Mouse (Mus musculus) neural tube, embryonic 11.5 days (tissue): ENCODE data around the gene Phb. TPM values are rescaled to one million over a fixed set of nuclear protein-coding genes. Genes with fewer than 3 reads are reported as not detected.

Experiments
- ATAC-seq: fragments of 200-750 bp; cut with Nextera tagmentation; 2 replicates; pipeline ENCODE4 v1.8.0; 2017; ENCODE audit warnings: moderate number of reproducible peaks, mild to moderate bottlenecking, moderate TSS enrichment, moderate library complexity; ENCODE audit not compliant: insufficient read depth, low FRiP score, low TSS enrichment
- DNase-seq: peaks from one replicate; pipeline ENCODE4 v3.0.0-alpha.2; 2015; ENCODE audit warnings: low spot score
- H3K27ac ChIP-seq: fragments of 300-500 bp; sonication (generic); 2 replicates; pipeline ENCODE4 v1.5.1; 2014; ENCODE audit warnings: low read depth, mild to moderate bottlenecking, low read length
- H3K27me3 ChIP-seq: fragments of 300-500 bp; sonication (generic); 2 replicates; pipeline ENCODE4 v1.6.1; 2014; ENCODE audit warnings: mild to moderate bottlenecking, low read length, mixed read lengths; ENCODE audit not compliant: control insufficient read depth, insufficient read depth
- H3K36me3 ChIP-seq: fragments of 300-500 bp; sonication (generic); 2 replicates; pipeline ENCODE4 v1.6.1; 2014; ENCODE audit warnings: mild to moderate bottlenecking, low read length, moderate library complexity, mixed read lengths; ENCODE audit not compliant: control insufficient read depth, insufficient read depth
- H3K4me1 ChIP-seq: fragments of 300-500 bp; sonication (generic); 2 replicates; pipeline ENCODE4 v1.6.1; 2014; ENCODE audit warnings: low read length, mixed read lengths; ENCODE audit not compliant: control insufficient read depth, insufficient read depth
- H3K4me2 ChIP-seq: fragments of 300-500 bp; sonication (generic); 2 replicates; pipeline ENCODE4 v1.6.1; 2014; ENCODE audit warnings: low read depth, mild to moderate bottlenecking, moderate library complexity
- H3K4me3 ChIP-seq: fragments of 300-500 bp; sonication (generic); 2 replicates; pipeline ENCODE4 v1.5.1; 2014; ENCODE audit warnings: low read depth, low read length
- H3K9ac ChIP-seq: fragments of 300-500 bp; sonication (generic); 2 replicates; pipeline ENCODE4 v1.6.1; 2014; ENCODE audit warnings: mild to moderate bottlenecking, low read length
- H3K9me3 ChIP-seq: fragments of 300-500 bp; sonication (generic); 2 replicates; pipeline ENCODE4 v1.6.1; 2016; ENCODE audit warnings: low read length; ENCODE audit not compliant: control insufficient read depth
- WGBS: fragments of 180-500 bp; shearing (Covaris S2); extraction: QIAGEN DNeasy Blood & Tissue Kit; methylation state at CpG from one replicate; pipeline ENCODE4 v1.1.7; 2014; 5-methylcytosine and 5-hydroxymethylcytosine counted together
- polyA plus RNA-seq: library from polyadenylated mRNA; unstranded; fragments of >200 nt; fragmentation: Nextera tagmentation; extraction: Ambion mirVana; gene quantifications from 2 replicates; pipeline ENCODE4 v1.2.1, GENCODE M21; 2014

Gene Phb
- polyA plus RNA-seq, 1 experiment from 2014 or later, result 230 TPM

- Histone ChIP-seq H3K4me1 (no peaks in the 10 kb centered on the region), H3K4me2 (no peak overlapping the region), H3K27me3 (no peaks in the 10 kb centered on the region), H3K9ac (no peak overlapping the region), H3K27ac (no peak overlapping the region), H3K9me3 (no peaks in the 10 kb centered on the region), H3K36me3 (no peaks in the 10 kb centered on the region), H3K4me3 (no peak overlapping the region)
- 81% methylated on average over 6 of the region's 6 CpGs for WGBS
- DNase-seq (no peak), ATAC-seq (no peak)
Measured at GRCm38 (mm10) chr11:95688515-95688914, 21.8 kb downstream of the Phb start.

DNA sequence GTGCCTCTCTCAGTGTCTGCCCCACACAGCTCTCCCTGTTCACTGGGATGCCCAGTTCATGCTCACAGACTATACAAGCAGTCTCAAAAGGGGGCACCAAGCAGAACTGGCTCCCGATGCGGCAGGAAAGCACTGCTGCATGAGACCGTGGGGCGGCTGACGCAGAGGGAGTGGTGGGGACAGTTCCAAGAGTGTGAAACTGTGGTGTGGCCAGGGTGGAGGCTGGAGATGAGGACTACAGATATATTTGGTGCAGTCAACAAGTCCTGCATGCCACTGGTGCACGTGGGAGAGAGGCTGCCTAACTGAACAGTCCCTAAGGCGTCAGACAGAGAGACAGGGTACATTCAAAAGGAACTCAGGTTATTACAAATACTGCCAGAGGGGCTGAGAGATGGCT lies 22.2 kb downstream of the Phb start:
- 79% methylated on average over 7 of the region's 7 CpGs for WGBS
- Histone ChIP-seq H3K27me3 (no peaks in the 10 kb centered on the region), H3K4me3 (no peak overlapping the region), H3K9ac (no peak overlapping the region), H3K4me2 (no peak overlapping the region), H3K36me3 (no peaks in the 10 kb centered on the region), H3K4me1 (no peaks in the 10 kb centered on the region), H3K27ac (no peak overlapping the region), H3K9me3 (no peaks in the 10 kb centered on the region)
- ATAC-seq (no peak), DNase-seq (no peak)

- DNase-seq (no peak), ATAC-seq (no peak)
- 91% methylated on average over 3 of the region's 3 CpGs for WGBS
- Histone ChIP-seq H3K36me3 (no peaks in the 10 kb centered on the region), H3K27ac (no peak overlapping the region), H3K27me3 (no peaks in the 10 kb centered on the region), H3K4me1 (no peaks in the 10 kb centered on the region), H3K9me3 (no peaks in the 10 kb centered on the region), H3K4me2 (no peak overlapping the region), H3K9ac (no peak overlapping the region), H3K4me3 (no peak overlapping the region)
Measured at GRCm38 (mm10) chr11:95689544-95689943, 22.8 kb downstream of the Phb start.

- no peak overlapping the region for H3K4me3 ChIP-seq
- H3K4me2 ChIP-seq, result no peak overlapping the region
- ATAC-seq, result no peak
- no peak overlapping the region for H3K9ac ChIP-seq
- WGBS, result 85% methylated on average over 5 of the region's 5 CpGs
- no peak for DNase-seq
- no peaks in the 10 kb centered on the region for H3K9me3 ChIP-seq
- no peak overlapping the region for H3K27ac ChIP-seq
- no peaks in the 10 kb centered on the region for H3K36me3 ChIP-seq
- H3K27me3 ChIP-seq, result no peaks in the 10 kb centered on the region
- no peaks in the 10 kb centered on the region for H3K4me1 ChIP-seq
Measured at GRCm38 (mm10) chr11:95698541-95698940, 31.8 kb downstream of the Phb start.

DNA sequence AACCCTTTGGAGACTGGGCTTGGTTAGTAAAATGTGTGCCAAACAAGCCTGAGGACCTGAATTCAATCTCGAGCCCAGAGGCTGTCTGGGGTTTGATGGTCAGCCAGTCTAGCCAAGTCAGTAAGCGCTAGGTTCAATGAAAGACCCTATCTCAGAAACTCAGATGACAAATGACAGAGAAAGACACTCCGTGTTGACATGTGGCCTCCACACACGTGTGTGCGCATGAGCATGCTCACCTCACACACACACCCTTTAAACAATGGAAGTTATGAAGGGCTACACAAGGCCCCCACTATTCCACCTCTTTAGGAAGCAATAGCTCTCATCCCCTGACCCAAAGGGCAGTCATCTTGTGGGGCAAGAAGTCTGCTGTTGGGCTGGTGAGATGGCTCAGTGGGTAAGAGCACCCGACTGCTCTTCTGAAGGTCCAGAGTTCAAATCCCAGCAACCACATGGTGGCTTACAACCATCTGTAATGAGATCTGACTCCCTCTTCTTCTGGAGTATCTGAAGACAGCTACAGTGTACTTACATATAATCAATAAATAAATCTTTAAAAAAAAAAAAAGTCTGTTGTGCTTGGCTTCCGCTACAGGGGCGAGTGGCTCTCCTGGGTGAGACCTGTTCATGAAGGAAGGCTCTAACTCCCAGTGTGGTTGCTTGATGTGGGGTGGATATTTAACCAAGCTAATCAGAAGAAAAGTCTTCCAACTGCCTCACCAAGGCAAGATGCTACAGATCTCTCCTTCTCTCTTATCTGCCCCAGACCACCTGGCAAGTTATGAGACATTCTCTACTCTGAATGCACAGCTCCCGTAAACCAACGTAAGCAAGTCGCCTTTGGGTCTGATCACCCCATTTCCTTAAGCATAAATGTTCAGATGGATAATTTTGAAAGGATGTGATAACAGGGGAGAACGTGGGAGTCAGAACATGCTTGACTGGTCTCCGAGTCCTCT lies 34.3 kb downstream of the Phb start:
- no peak for ATAC-seq
- Histone ChIP-seq H3K4me2 (no peak overlapping the region), H3K4me1 (no peaks in the 10 kb centered on the region), H3K36me3 (no peaks in the 10 kb centered on the region), H3K9ac (no peak overlapping the region), H3K27ac (no peak overlapping the region), H3K27me3 (no peaks in the 10 kb centered on the region), H3K9me3 (no peaks in the 10 kb centered on the region), H3K4me3 (no peak overlapping the region)
- 95% methylated on average over 13 of the region's 13 CpGs for WGBS
- no peak for DNase-seq

DNA sequence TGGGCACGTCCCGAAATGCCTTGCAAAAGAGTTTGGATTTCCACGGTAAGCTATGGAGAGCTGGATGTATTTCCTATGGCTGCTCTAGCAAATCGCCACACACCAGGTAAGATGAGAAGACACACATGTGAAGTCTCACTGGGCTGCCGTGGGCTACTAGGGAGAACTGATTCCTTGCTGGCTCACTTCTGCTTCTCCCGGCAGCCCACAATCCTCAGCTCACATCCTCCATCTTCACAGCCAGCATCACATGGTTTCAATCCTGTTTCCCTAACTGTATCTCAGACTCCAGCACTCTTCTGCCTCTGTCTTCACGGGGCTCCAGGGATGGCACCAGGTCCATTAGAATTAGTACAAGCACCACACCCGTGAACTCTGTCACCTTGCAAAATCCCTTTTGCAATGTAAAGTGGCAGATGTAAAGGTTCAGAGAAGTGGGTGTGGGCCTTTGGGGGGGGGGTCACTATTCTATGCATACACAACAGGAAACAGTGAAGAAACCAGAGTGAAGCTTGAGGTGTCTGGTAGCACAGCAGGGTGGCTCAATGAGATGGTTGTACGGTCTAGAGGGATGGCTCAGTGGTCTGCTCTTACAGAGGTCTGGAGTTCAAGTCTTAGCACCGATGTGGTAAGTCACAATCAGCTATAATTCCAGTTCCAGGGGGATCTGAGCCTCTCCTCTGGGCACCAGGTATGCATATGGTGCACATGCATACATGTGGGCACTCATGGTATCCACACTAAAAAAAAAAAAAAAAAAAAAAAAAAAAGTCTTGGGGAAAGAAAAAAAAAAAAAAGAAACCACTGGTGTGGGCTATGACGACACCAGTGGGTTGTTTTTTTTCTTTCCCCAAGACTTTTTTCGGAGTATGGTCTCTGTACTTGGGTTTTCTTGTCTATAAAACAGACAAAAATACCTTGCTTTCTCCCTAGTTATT lies 37.5 kb downstream of the Phb start:
- no peaks in the 10 kb centered on the region for H3K9me3 ChIP-seq
- DNase-seq, result no peak
- H3K36me3 ChIP-seq, result no peaks in the 10 kb centered on the region
- 89% methylated on average over 12 of the region's 12 CpGs for WGBS
- no peak overlapping the region for H3K4me2 ChIP-seq
- H3K27me3 ChIP-seq, result no peaks in the 10 kb centered on the region
- H3K4me3 ChIP-seq, result no peak overlapping the region
- no peaks in the 10 kb centered on the region for H3K4me1 ChIP-seq
- no peak overlapping the region for H3K9ac ChIP-seq
- no peak for ATAC-seq
- H3K27ac ChIP-seq, result no peak overlapping the region

DNA sequence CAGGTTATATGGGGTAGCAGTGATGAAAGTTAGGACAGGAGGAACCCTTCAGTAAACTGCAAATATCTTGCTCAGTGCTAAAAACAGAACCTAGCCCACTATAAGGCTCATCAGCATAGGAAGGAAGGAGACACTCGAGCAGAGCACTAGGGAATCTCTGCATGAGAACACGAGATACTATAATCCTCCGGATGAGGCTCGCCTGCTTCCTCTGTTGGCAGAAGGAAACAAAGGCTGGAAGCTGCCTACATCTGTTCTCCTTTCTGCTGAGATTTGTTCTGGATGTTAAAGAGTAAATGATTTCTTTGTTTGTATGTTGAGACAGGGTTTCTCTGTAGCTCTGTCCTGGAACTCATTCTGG lies 38.2 kb downstream of the Phb start:
- Histone ChIP-seq H3K27ac (no peak overlapping the region), H3K9me3 (no peaks in the 10 kb centered on the region), H3K9ac (no peak overlapping the region), H3K4me1 (no peaks in the 10 kb centered on the region), H3K4me3 (no peak overlapping the region), H3K27me3 (no peaks in the 10 kb centered on the region), H3K36me3 (no peaks in the 10 kb centered on the region), H3K4me2 (no peak overlapping the region)
- DNase-seq (no peak), ATAC-seq (no peak)
- 73% methylated on average over 4 of the region's 4 CpGs for WGBS

DNA sequence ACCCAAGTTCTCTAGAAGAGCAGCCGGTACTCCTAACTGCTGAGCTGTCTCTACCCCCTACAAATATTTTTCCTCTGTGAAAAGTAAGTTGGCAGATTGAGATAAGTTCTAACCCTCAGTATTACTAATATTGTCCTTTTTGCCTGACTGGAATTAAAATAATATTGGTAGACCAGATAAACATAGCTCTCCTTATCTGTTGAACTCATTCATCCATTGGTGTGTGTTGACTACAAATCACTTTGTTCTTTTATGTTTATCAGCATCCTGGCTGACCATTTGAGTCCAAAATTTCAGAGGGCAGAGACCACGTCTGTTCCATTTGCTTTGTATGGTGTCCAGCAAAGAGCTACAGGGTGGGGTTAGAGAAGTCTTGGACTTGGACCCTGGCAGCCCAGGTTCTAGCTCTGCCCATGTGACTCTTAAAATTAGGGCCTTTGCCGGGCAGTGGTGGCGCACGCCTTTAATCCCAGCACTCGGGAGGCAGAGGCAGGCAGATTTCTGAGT lies 42.8 kb downstream of the Phb start:
- DNase-seq (no peak), ATAC-seq (no peak)
- Histone ChIP-seq H3K4me2 (no peak overlapping the region), H3K9ac (no peak overlapping the region), H3K4me1 (peaks cover 6% of the 10 kb centered on the region), H3K36me3 (no peaks in the 10 kb centered on the region), H3K27ac (no peak overlapping the region), H3K9me3 (no peaks in the 10 kb centered on the region), H3K27me3 (no peaks in the 10 kb centered on the region), H3K4me3 (no peak overlapping the region)
- WGBS, result 91% methylated on average over 6 of the region's 6 CpGs
